Mouse (Mus musculus): ENCODE data around the gene Ufd1. TPM values are rescaled to one million over a fixed set of nuclear protein-coding genes. Genes with fewer than 3 reads are reported as not detected.
A peak's percentile ranks its signal among the peaks of the same experiment; 100 is the strongest.

Ufd1 gene
- total and polyA plus RNA-seq, 2 experiments from 2014 or later, result 53.3 to 114 TPM

- Histone ChIP-seq H3K27ac (peak within 1 kb of the TSS; percentile 20), H3K9me3 (ENCODE audit: low read length) (no peaks in the 10 kb centered on the region), H3K4me2 (ENCODE audit: low read depth, low read length) (peak within 1 kb of the TSS; percentile 65), H3K9ac (replicated peaks; ENCODE audit: low read length) (peak within 1 kb of the TSS; percentile 48), H3K4me1 (ENCODE audit: insufficient read depth, low read length) (0 out of 2 replicates have a peak, but pooled peaks cover 8% of the 10 kb centered on the region), H3K4me3 (ENCODE audit: low read length) (peak within 1 kb of the TSS; percentile 42), H3K36me3 (ENCODE audit: insufficient read depth, low read length) (no peaks in the 10 kb centered on the region), H3K27me3 (ENCODE audit: insufficient read depth, low read length) (peaks cover 28% of the 10 kb centered on the region)
- no peak for TF ChIP-seq CTCF (IDR thresholded peaks at IDR 0.05; ENCODE audit: low read depth)
- ATAC-seq, result peak; percentile 30; the same call in 1 of the 2 replicates
- 6% methylated on average over 19 of the region's 19 CpGs for WGBS
- no peak for DNase-seq (ENCODE audit: low spot score)
Measured at GRCm38 (mm10) chr16:18776556-18777100, 35.0 kb upstream of the Ufd1 start, which contains the start of gene Cldn5. Gene Cldn5 (plus strand): TSS chr16:18776847.

DNA sequence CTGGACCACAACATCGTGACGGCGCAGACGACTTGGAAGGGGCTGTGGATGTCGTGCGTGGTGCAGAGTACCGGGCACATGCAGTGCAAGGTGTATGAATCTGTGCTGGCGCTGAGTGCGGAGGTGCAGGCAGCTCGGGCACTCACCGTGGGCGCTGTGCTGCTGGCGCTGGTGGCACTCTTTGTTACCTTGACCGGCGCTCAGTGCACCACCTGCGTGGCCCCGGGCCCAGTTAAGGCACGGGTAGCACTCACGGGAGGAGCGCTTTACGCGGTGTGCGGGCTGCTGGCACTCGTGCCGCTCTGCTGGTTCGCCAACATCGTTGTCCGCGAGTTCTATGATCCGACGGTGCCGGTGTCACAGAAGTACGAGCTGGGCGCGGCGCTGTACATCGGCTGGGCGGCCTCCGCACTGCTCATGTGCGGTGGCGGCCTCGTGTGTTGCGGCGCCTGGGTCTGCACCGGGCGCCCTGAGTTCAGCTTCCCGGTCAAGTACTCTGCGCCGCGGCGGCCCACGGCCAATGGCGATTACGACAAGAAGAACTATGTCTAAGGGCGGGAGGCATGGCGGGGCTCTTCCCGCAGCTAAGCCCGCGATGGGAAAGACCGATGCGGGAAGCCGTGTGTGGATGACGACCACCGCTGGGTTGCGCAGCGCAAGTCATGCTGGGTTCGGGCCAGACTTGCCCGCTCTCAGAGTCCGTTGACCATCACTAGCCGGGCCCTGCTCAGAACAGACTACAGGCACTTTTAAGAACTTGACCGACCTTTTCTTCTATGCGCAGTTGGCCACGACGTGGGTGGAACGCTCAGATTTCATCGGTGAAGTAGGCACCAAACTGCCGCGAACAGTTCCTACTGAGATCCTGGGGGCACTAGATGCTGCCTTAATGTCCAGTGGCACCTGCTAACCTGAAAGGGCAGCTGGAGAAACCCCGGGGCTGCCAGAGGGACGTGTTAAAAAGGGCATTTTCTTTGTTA is 34.2 kb upstream of the Ufd1 start:
- H3K4me3 ChIP-seq (ENCODE audit: low read length), result peak overlapping the region; percentile 42
- peak overlapping the region; percentile 15; the same call in 1 of the 2 replicates for H3K27ac ChIP-seq
- peak overlapping the region; percentile 65 for H3K4me2 ChIP-seq (ENCODE audit: low read depth, low read length)
- WGBS, result 2% methylated on average over 80 of the region's 80 CpGs
- H3K9me3 ChIP-seq (ENCODE audit: low read length), result no peaks in the 10 kb centered on the region
- no peak for TF ChIP-seq CTCF (IDR thresholded peaks at IDR 0.05; ENCODE audit: low read depth)
- peak overlapping the region; percentile 48 for H3K9ac ChIP-seq (replicated peaks; ENCODE audit: low read length)
- no peaks in the 10 kb centered on the region for H3K36me3 ChIP-seq (ENCODE audit: insufficient read depth, low read length)
- DNase-seq (ENCODE audit: low spot score) (peak; percentile 25), ATAC-seq (peak; percentile 67)
- peaks cover 28% of the 10 kb centered on the region for H3K27me3 ChIP-seq (ENCODE audit: insufficient read depth, low read length)
- H3K4me1 ChIP-seq (ENCODE audit: insufficient read depth, low read length), result 0 out of 2 replicates have a peak, but pooled peaks cover 8% of the 10 kb centered on the region

DNA sequence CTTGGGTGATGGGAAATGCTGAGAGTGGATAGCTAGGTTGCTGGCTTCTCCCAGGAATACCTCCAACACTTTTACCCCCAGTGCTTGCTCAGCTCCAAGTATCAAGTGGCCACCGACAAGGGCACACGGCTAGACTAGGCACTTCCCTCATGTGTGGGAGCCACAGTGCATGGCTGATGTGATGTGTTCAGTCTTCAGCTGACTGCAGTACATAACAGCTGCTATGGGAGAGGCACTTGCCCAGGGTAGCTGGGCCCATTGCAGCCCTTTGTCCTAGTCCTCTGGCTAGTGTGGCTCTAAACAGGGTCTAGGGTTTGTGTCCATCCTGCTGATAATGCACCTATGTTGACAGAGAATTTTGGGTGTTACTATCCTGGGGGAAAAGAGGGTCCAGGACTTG is 33.1 kb upstream of the Ufd1 start:
- Histone ChIP-seq H3K4me1 (ENCODE audit: insufficient read depth, low read length) (0 out of 2 replicates have a peak, but pooled peaks cover 8% of the 10 kb centered on the region), H3K9me3 (ENCODE audit: low read length) (no peaks in the 10 kb centered on the region), H3K27me3 (ENCODE audit: insufficient read depth, low read length) (peaks cover 28% of the 10 kb centered on the region), H3K4me2 (ENCODE audit: low read depth, low read length) (no peak overlapping the region), H3K9ac (replicated peaks; ENCODE audit: low read length) (peak overlapping the region; percentile 48; the same call in 1 of the 2 replicates), H3K4me3 (ENCODE audit: low read length) (peak overlapping the region; percentile 42), H3K36me3 (ENCODE audit: insufficient read depth, low read length) (no peaks in the 10 kb centered on the region), H3K27ac (peak overlapping the region; percentile 13; the same call in 1 of the 2 replicates)
- TF ChIP-seq CTCF (IDR thresholded peaks at IDR 0.05; ENCODE audit: low read depth), result no peak
- 61% methylated on average over 2 of the region's 2 CpGs for WGBS
- DNase-seq (ENCODE audit: low spot score) (no peak), ATAC-seq (no peak)

DNA sequence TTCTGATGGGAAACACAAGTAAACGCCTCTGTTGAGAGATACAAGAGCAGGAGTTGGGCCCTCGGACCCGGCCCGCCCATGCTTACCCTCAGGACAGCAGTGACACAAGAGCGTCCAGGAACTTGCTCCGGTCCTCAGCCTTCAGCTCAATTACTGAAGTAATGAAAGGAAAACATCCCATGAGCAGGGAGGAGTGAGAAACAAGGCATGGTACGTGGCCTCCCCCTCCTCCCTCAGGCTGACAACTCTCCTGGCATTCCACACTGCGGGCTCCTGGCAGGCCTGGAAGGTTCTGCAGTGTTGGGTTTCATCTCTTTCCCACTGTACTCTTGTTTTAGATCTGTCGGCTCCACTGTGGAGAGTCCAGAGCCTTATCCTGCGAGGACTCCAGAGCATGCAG is 29.8 kb upstream of the Ufd1 start:
- no peak overlapping the region for H3K4me2 ChIP-seq (ENCODE audit: low read depth, low read length)
- DNase-seq (ENCODE audit: low spot score) (no peak), ATAC-seq (no peak)
- no peak for TF ChIP-seq CTCF (IDR thresholded peaks at IDR 0.05; ENCODE audit: low read depth)
- H3K27me3 ChIP-seq (ENCODE audit: insufficient read depth, low read length), result peaks cover 16% of the 10 kb centered on the region; the same call in 1 of the 2 replicates
- H3K36me3 ChIP-seq (ENCODE audit: insufficient read depth, low read length), result no peaks in the 10 kb centered on the region
- H3K4me3 ChIP-seq (ENCODE audit: low read length), result no peak overlapping the region
- H3K27ac ChIP-seq, result no peak overlapping the region
- WGBS, result 90% methylated on average over 10 of the region's 10 CpGs
- no peaks in the 10 kb centered on the region for H3K9me3 ChIP-seq (ENCODE audit: low read length)
- 0 out of 2 replicates have a peak, but pooled peaks cover 8% of the 10 kb centered on the region for H3K4me1 ChIP-seq (ENCODE audit: insufficient read depth, low read length)
- no peak overlapping the region for H3K9ac ChIP-seq (replicated peaks; ENCODE audit: low read length)

- Histone ChIP-seq H3K36me3 (ENCODE audit: insufficient read depth, low read length) (no peaks in the 10 kb centered on the region), H3K4me2 (ENCODE audit: low read depth, low read length) (no peak overlapping the region), H3K9ac (replicated peaks; ENCODE audit: low read length) (no peak overlapping the region), H3K4me3 (ENCODE audit: low read length) (no peak overlapping the region), H3K4me1 (ENCODE audit: insufficient read depth, low read length) (no peaks in the 10 kb centered on the region), H3K9me3 (ENCODE audit: low read length) (no peaks in the 10 kb centered on the region), H3K27ac (no peak overlapping the region), H3K27me3 (ENCODE audit: insufficient read depth, low read length) (no peaks in the 10 kb centered on the region)
- ATAC-seq (no peak), DNase-seq (ENCODE audit: low spot score) (no peak)
- 90% methylated on average over 7 of the region's 7 CpGs for WGBS
- no peak for TF ChIP-seq CTCF (IDR thresholded peaks at IDR 0.05; ENCODE audit: low read depth)
Measured at GRCm38 (mm10) chr16:18785025-18785424, 26.6 kb upstream of the Ufd1 start.

- Histone ChIP-seq H3K9me3 (ENCODE audit: low read length) (no peaks in the 10 kb centered on the region), H3K9ac (replicated peaks; ENCODE audit: low read length) (no peak overlapping the region), H3K27ac (no peak overlapping the region), H3K36me3 (ENCODE audit: insufficient read depth, low read length) (no peaks in the 10 kb centered on the region), H3K4me1 (ENCODE audit: insufficient read depth, low read length) (no peaks in the 10 kb centered on the region), H3K27me3 (ENCODE audit: insufficient read depth, low read length) (no peaks in the 10 kb centered on the region), H3K4me3 (ENCODE audit: low read length) (no peak overlapping the region), H3K4me2 (ENCODE audit: low read depth, low read length) (no peak overlapping the region)
- TF ChIP-seq CTCF (IDR thresholded peaks at IDR 0.05; ENCODE audit: low read depth), result no peak
- DNase-seq (ENCODE audit: low spot score), result no peak
- no peak for ATAC-seq
- 72% methylated on average over 1 of the region's 1 CpGs for WGBS
Measured at GRCm38 (mm10) chr16:18785485-18785884, 26.1 kb upstream of the Ufd1 start.

All from hindbrain, postnatal 0 days (tissue).